Mouse (Mus musculus) liver, adult 2 months (tissue): ENCODE data around the gene Gart. TPM values are rescaled to one million over a fixed set of nuclear protein-coding genes. Genes with fewer than 3 reads are reported as not detected.
A peak's percentile ranks its signal among the peaks of the same experiment; 100 is the strongest.

Experiments
- DNase-seq: peaks from one replicate; pipeline ENCODE4 v3.0.0-alpha.2; 2011; ENCODE audit warnings: low read depth, low spot score; ENCODE audit errors: extremely low read depth
- H3K27ac ChIP-seq: fragments of 200-500 bp; replicated peaks from 2 replicates; pipeline ENCODE4 v1.5.1; 2012; ENCODE audit warnings: low read depth, mild to moderate bottlenecking, control low read depth, inconsistent platforms, low read length; ENCODE audit not compliant: insufficient read depth
- H3K27me3 ChIP-seq: fragments of 200-500 bp; 2 replicates; pipeline ENCODE4 v1.6.1; 2012; ENCODE audit warnings: mild to moderate bottlenecking, moderate library complexity, low read length, inconsistent platforms; ENCODE audit not compliant: control insufficient read depth, insufficient read depth
- H3K36me3 ChIP-seq: fragments of 200-500 bp; 2 replicates; pipeline ENCODE4 v1.6.1; 2012; ENCODE audit warnings: low read length, inconsistent platforms; ENCODE audit not compliant: control insufficient read depth, insufficient read depth
- H3K4me1 ChIP-seq: fragments of 200-500 bp; 2 replicates; pipeline ENCODE4 v1.6.1; 2011; ENCODE audit warnings: low read length; ENCODE audit not compliant: control insufficient read depth, insufficient read depth
- H3K4me3 ChIP-seq: fragments of 200-500 bp; 2 replicates; pipeline ENCODE4 v1.5.1; 2011; ENCODE audit warnings: low read depth, mild to moderate bottlenecking, control low read depth, low read length, moderate library complexity; ENCODE audit not compliant: insufficient read depth
- H3K79me2 ChIP-seq: fragments of 200-500 bp; 2 replicates; pipeline ENCODE4 v1.6.1; 2012; ENCODE audit warnings: inconsistent platforms, mild to moderate bottlenecking, low read length, moderate library complexity; ENCODE audit not compliant: control insufficient read depth, insufficient read depth
- H3K9ac ChIP-seq: fragments of 200-500 bp; 2 replicates; pipeline ENCODE4 v1.6.1; 2012; ENCODE audit warnings: low read depth, mild to moderate bottlenecking, control low read depth, inconsistent platforms, low read length
- CTCF ChIP-seq: fragments of 200-500 bp; IDR thresholded peaks from 2 replicates; pipeline ENCODE4 v1.5.1; 2011; ENCODE audit warnings: low read depth, low read length, control low read depth
- POLR2A ChIP-seq: fragments of 200-500 bp; IDR thresholded peaks from 2 replicates; pipeline ENCODE4 v1.6.1; 2011; ENCODE audit warnings: low read length, control low read depth; ENCODE audit not compliant: insufficient read depth; ENCODE audit errors: extremely low read depth
- WGBS: fragments of 180-500 bp; shearing (Covaris S2); methylation state at CpG from one replicate; pipeline ENCODE4 v1.1.7; 2018; 5-methylcytosine and 5-hydroxymethylcytosine counted together
- polyA plus RNA-seq: library from polyadenylated mRNA; depleted of rRNA; stranded (reverse); fragments of >200 nt; gene quantifications from 2 replicates; pipeline ENCODE4 v1.2.3, GENCODE M21; 2012
- total RNA-seq: library from RNA; depleted of rRNA; stranded (reverse); fragments of >200 nt; gene quantifications from 2 replicates; pipeline ENCODE4 v1.2.3, GENCODE M21; 2014

Gart gene
- total and polyA plus RNA-seq, 2 experiments, result 21.3 to 25.0 TPM

DNA sequence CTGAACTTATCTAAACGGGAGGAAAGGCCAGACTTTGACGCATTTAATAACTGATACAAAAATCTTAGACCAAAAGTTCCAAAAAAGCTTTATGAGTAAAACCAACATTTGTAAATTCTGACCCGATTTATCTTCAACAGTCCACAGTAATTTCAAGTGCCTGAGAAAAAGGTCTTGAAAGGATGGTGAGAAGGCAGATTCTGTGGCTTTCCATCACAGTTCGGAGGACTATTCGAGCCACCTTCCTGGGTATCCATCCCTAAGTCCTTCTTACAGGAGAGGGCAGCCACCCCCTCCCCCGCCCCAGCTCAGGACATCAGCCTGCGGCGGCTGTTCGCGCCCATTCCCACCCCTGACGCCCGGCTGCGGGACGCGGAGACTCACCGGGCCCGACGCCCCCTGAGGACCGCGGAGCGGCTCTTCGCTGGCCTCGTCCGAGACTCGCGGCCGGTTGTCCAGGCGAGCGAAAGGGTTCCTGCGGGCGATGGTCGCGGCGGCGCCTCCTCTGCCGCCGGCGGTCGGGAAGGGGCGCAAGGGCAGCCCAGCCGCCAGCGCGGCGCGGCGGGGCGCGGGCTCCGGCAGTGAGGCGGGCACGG lies 41.4 kb upstream of the Gart start:
- Histone ChIP-seq H3K27me3 (no peaks in the 10 kb centered on the region), H3K36me3 (peaks cover 4% of the 10 kb centered on the region; the same call in 1 of the 2 replicates), H3K9ac (peak overlapping the region; percentile 97), H3K4me3 (peak overlapping the region; percentile 88), H3K79me2 (peaks cover 3% of the 10 kb centered on the region; the same call in 1 of the 2 replicates), H3K4me1 (peaks cover 4% of the 10 kb centered on the region; the same call in 1 of the 2 replicates), H3K27ac (peak overlapping the region; percentile 42; the same call in 1 of the 2 replicates)
- no peak for DNase-seq
- TF ChIP-seq POLR2A (no peak), CTCF (no peak)
- 4% methylated on average over 51 of the region's 51 CpGs for WGBS

DNA sequence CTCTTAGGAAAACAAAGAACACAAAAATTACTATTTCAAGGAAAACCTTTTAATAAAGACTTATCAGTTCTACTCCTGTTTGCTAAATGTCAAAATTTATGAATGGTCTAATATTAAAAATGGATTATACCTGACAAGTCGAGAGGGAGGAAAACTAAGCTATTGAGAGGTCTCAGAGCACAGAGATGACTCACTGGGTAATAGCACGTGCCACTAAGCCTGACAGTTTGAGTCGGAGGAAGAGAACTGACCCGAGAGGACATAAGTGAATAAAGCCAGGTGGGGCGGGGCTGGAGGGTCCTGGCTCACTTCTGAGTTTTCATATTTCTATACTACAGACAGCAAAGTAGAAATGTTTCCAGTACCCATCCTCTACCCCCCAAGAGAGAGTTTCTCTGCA lies 39.6 kb upstream of the Gart start:
- Histone ChIP-seq H3K36me3 (peaks cover 11% of the 10 kb centered on the region), H3K9ac (no peak overlapping the region), H3K4me3 (no peak overlapping the region), H3K27me3 (no peaks in the 10 kb centered on the region), H3K79me2 (peaks cover 3% of the 10 kb centered on the region; the same call in 1 of the 2 replicates), H3K27ac (no peak overlapping the region), H3K4me1 (peaks cover 4% of the 10 kb centered on the region; the same call in 1 of the 2 replicates)
- WGBS, result 92% methylated on average over 5 of the region's 5 CpGs
- TF ChIP-seq CTCF (no peak), POLR2A (no peak)
- no peak for DNase-seq

- peaks cover 4% of the 10 kb centered on the region; the same call in 1 of the 2 replicates for H3K4me1 ChIP-seq
- no peak overlapping the region for H3K27ac ChIP-seq
- peaks cover 11% of the 10 kb centered on the region for H3K36me3 ChIP-seq
- no peak overlapping the region for H3K9ac ChIP-seq
- TF ChIP-seq POLR2A, result no peak
- no peak for TF ChIP-seq CTCF
- H3K27me3 ChIP-seq, result no peaks in the 10 kb centered on the region
- H3K79me2 ChIP-seq, result peaks cover 3% of the 10 kb centered on the region; the same call in 1 of the 2 replicates
- 66% methylated on average over 5 of the region's 5 CpGs for WGBS
- H3K4me3 ChIP-seq, result no peak overlapping the region
- DNase-seq, result peak; percentile 58
These were observed 38.8 kb upstream of the Gart start for GRCm38 (mm10) chr16:91685526-91685925.

GRCm38 (mm10) chr16:91680656-91681055 lies 33.9 kb upstream of the Gart start:
- Histone ChIP-seq H3K4me3 (no peak overlapping the region), H3K27me3 (no peaks in the 10 kb centered on the region), H3K27ac (no peak overlapping the region), H3K9ac (no peak overlapping the region), H3K36me3 (peaks cover 41% of the 10 kb centered on the region), H3K79me2 (no peaks in the 10 kb centered on the region), H3K4me1 (peaks cover 3% of the 10 kb centered on the region; the same call in 1 of the 2 replicates)
- 81% methylated on average over 5 of the region's 5 CpGs for WGBS
- DNase-seq, result no peak
- TF ChIP-seq CTCF (no peak), POLR2A (no peak)

- peak; percentile 97 for DNase-seq
- Histone ChIP-seq H3K27ac (peak overlapping the region; percentile 51), H3K79me2 (no peaks in the 10 kb centered on the region; the same call in 1 of the 2 replicates), H3K36me3 (peaks cover 52% of the 10 kb centered on the region), H3K9ac (no peak overlapping the region), H3K27me3 (no peaks in the 10 kb centered on the region), H3K4me3 (no peak overlapping the region), H3K4me1 (peaks cover 8% of the 10 kb centered on the region; the same call in 1 of the 2 replicates)
- WGBS, result 27% methylated on average over 5 of the region's 5 CpGs
- TF ChIP-seq POLR2A (no peak), CTCF (no peak)
These were observed 31.6 kb upstream of the Gart start for GRCm38 (mm10) chr16:91678147-91678911.

GRCm38 (mm10) chr16:91674500-91674899 lies 27.7 kb upstream of the Gart start:
- no peak overlapping the region for H3K4me3 ChIP-seq
- H3K27me3 ChIP-seq, result no peaks in the 10 kb centered on the region
- 29% methylated on average over 4 of the region's 4 CpGs for WGBS
- H3K36me3 ChIP-seq, result peaks cover 69% of the 10 kb centered on the region
- H3K27ac ChIP-seq, result no peak overlapping the region
- H3K4me1 ChIP-seq, result peaks cover 8% of the 10 kb centered on the region; the same call in 1 of the 2 replicates
- TF ChIP-seq CTCF, result no peak
- TF ChIP-seq POLR2A, result no peak
- no peaks in the 10 kb centered on the region; the same call in 1 of the 2 replicates for H3K79me2 ChIP-seq
- H3K9ac ChIP-seq, result no peak overlapping the region
- DNase-seq, result peak; percentile 76
